Mouse (Mus musculus) cerebellum, adult 11 months (tissue): ENCODE measurements at regions not wholly inside any gene's neighbourhood (a gene's known extent, or its start where the extent isn't known, plus 50 kb on each side); places are given as distances from the start of the nearest gene placed in this dataset.

ENCODE experiments used
- DNase-seq: peaks from one replicate; pipeline ENCODE4 v3.0.0; 2022

- DNase-seq: no peak
Measured at GRCm38 (mm10) chr2:174897424-174897823, 112.6 kb upstream of the Gm14444 start.

GRCm38 (mm10) chr2:174899940-174900670 is 109.9 kb upstream of the Gm14444 start:
- DNase-seq: no peak

GRCm38 (mm10) chr2:174900671-174900991 is 109.4 kb upstream of the Gm14444 start:
- DNase-seq: no peak

- DNase-seq: no peak
Measured at GRCm38 (mm10) chr2:174901801-174902200, 108.2 kb upstream of the Gm14444 start.

DNA sequence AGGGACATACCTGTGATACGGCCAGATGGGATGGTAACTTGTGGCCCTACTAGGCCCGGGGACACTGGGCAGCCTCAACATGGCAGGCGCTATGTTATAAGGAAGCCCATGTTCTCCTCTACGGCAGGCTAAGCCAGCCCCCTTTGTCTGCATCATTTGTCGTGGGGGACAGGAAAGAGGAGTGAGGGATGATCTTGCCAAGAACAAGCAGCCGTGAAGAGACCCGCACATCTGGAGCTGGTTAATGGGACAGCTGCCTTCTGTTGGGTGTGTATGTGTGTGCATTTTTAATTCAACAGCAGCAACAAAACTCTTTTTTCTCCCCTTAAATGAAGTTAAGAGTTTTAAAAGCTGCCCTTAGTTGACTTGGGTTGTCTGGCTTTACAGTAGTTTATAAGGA is 106.4 kb upstream of the Gm14444 start:
- no peak for DNase-seq

DNA sequence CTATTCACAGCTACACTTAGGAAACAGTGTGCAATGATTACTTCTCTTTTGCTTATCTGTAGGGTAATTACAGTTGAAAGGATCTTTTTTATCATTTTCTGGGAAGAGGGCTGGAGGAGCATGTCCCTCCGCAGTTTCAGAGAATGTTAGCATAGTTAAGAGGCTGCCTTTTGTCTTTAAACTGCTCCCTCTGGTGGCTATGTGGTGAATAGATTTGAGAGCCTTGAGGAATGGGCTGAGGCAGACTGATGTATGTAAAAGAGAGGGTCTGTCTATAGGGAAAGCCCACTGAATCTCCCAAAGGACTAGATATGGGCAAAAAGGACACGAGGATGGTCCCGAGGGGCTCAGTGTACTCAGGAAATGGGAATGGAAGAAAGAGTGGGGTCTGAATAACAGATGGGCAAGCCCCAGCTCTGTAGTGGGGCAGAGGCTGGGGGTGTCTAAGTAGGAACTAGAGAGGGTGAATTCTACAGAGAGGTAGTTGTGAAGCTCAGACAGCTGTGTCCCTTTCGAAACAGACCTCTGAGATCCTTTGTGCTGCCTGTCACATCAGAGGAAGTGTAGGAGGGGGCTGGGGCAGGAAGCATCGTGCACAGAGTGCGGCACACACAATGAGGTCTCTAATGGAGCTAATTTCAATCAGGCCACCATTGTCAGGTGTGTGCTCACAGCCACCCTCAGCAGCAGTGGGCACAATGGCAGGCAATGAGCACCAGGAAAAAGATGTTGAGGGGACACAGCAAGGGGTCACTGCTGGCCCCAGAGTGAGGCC is 104.0 kb upstream of the Gm14444 start:
- no peak for DNase-seq

DNA sequence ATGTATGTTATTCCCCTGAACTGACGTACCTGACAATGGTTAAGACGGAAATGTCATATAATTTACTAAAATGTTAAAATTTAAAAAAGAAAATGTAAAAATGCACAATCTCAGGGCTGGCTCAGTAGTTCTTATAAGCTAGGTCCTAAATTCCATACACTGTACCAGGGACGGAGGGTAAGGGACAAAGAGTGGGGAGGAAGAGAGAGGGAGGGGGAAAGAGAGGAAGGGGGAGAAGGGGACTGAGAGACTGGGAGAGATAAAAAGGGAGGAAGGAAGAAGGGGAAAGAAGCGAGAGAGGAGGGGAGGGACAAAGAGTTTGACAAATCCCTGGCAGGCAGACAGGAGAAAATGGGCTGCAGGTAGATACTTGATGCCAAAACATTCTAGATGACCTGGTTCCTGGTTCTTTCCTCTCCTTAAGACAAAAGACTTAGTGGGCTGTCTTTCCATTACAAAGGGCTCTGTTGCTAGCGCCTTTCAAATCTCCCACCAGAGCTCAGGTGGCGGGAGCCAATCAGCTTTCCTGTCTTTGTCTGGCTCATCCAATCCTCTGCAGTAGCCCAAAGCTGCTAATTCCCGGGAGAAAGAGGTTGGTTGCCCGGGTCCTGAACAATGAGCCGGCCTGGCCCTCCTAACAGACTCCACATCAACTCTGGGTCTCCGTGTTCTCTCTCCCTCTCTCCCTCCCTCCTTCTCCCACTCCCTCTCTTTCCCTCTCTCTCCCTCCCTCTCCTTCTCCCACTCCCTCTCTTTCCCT is 92.7 kb upstream of the Gm14444 start:
- no peak for DNase-seq

DNA sequence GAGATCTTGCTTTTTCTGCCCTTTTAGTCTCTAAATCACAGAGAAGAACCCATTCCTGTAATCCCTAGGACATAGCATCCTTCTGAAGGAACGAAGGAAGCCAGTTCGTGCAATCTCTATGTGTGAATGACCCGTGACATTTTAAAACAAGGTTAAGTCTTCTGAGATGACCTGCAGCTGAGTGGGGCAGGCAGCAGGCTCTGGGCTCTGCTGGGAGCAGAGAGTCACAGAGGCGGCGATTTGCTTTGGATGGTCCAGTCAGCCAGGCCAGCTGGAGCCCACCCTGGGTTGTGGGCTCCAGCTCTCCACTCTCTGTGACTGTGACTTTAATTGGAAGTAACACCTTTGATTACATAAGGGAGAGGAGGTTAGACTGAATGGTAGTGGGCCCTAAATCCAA is 92.1 kb upstream of the Gm14444 start:
- no peak for DNase-seq

- no peak for DNase-seq
Measured at GRCm38 (mm10) chr2:174922208-174922607, 87.8 kb upstream of the Gm14444 start.

- no peak for DNase-seq
Measured at GRCm38 (mm10) chr2:174929718-174930117, 80.3 kb upstream of the Gm14444 start.

GRCm38 (mm10) chr2:174932137-174933012 is 77.7 kb upstream of the Gm14444 start:
- DNase-seq: peak; percentile 71

DNA sequence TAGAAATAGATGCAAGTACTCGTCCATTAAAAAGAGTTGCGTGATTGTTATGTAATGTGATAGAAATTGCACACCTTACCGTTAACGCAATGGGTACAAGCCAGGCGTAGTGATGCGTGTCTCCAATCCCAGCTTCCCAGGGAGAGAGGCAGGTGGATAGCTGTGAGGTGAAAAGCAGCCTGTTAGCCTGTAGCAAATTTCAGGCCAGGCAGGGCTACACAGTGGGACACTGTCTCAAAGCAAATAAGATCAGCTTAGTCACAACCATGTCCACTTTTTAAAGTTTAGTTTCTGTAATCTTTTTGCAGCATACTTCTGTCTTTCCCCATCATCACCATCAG is 77.1 kb upstream of the Gm14444 start:
- DNase-seq: no peak

GRCm38 (mm10) chr2:174936665-174937064 is 73.4 kb upstream of the Gm14444 start:
- DNase-seq: no peak

- DNase-seq: no peak
Measured at GRCm38 (mm10) chr2:174937930-174938329, 72.1 kb upstream of the Gm14444 start.

- no peak for DNase-seq
Measured at GRCm38 (mm10) chr2:174942221-174942620, 67.8 kb upstream of the Gm14444 start.

GRCm38 (mm10) chr2:174948106-174948505 is 61.9 kb upstream of the Gm14444 start:
- DNase-seq: no peak
